Mouse (Mus musculus): ENCODE data around the gene Mgmt.

- TF ChIP-seq FLI1 (IDR thresholded peaks at IDR 0.05; ENCODE audit: low read length), result no peak
- TF ChIP-seq GATA1 (IDR thresholded peaks at IDR 0.05; ENCODE audit: borderline replicate concordance, low read length), result no peak
These were observed 208.3 kb downstream of the Mgmt start for GRCm38 (mm10) chr7:137102606-137103195.
